Mouse (Mus musculus) MEL (cell line): ENCODE results near the gene Strap. TPM values are rescaled to one million over a fixed set of nuclear protein-coding genes. Genes with fewer than 3 reads are reported as not detected.

Experiments
- DNase-seq: peaks from one replicate; pipeline ENCODE4 v3.0.0; 2011; ENCODE audit warnings: low read depth, low spot score
- H3K27ac ChIP-seq: 2 replicates; pipeline ENCODE4 v1.5.1; 2012; ENCODE audit warnings: low read depth, mild to moderate bottlenecking, control low read depth, low read length, moderate library complexity; ENCODE audit not compliant: control insufficient read depth
- H3K27me3 ChIP-seq, 2 experiments: fragments of 150-350 bp in 1 of 2; sonication (generic) in 1 of 2; 2 replicates each; pipeline ENCODE4 v1.6.1; 2012; ENCODE audit warnings: low read length in 2 of 2, mild to moderate bottlenecking in 2 of 2, improper control_type of control experiment in 1 of 2, moderate library complexity in 1 of 2; ENCODE audit not compliant: insufficient read depth in 2 of 2, control insufficient read depth in 1 of 2
- H3K36me3 ChIP-seq, 2 experiments: 2 replicates each; pipeline ENCODE4 v1.6.1; 2012 to 2014; ENCODE audit warnings: low read length in 2 of 2, improper control_type of control experiment in 1 of 2, inconsistent platforms in 1 of 2, mild to moderate bottlenecking in 1 of 2; ENCODE audit not compliant: insufficient read depth in 2 of 2, control insufficient read depth in 1 of 2
- H3K4me1 ChIP-seq, 2 experiments: fragments of 150-350 bp in 1 of 2; sonication (generic) in 1 of 2; 2 replicates each; pipeline ENCODE4 v1.6.1; 2012; ENCODE audit warnings: low read length in 2 of 2, improper control_type of control experiment in 1 of 2, mild to moderate bottlenecking in 1 of 2; ENCODE audit not compliant: insufficient read depth in 2 of 2, control insufficient read depth in 1 of 2
- H3K4me3 ChIP-seq, 2 experiments: fragments of 150-350 bp in 1 of 2; sonication (generic) in 1 of 2; 2 replicates each; pipeline ENCODE4 v1.5.1; 2012; ENCODE audit warnings: low read depth in 2 of 2, low read length in 2 of 2, mild to moderate bottlenecking in 2 of 2, moderate library complexity in 2 of 2, control low read depth in 1 of 2, improper control_type of control experiment in 1 of 2; ENCODE audit not compliant: control insufficient read depth in 1 of 2, insufficient read depth in 1 of 2
- H3K79me2 ChIP-seq: 2 replicates; pipeline ENCODE4 v1.6.1; 2012; ENCODE audit warnings: mild to moderate bottlenecking, low read length, moderate library complexity; ENCODE audit not compliant: control insufficient read depth, poor library complexity, insufficient read depth
- H3K9ac ChIP-seq: 2 replicates; pipeline ENCODE4 v1.6.1; 2012; ENCODE audit warnings: low read depth, mild to moderate bottlenecking, control low read depth, low read length, moderate library complexity; ENCODE audit not compliant: control insufficient read depth, poor library complexity, severe bottlenecking
- H3K9me3 ChIP-seq: fragments of 150-350 bp; sonication (generic); replicated peaks from 2 replicates; pipeline ENCODE4 v1.6.1; 2012; ENCODE audit warnings: mild to moderate bottlenecking, low read length, improper control_type of control experiment, moderate library complexity; ENCODE audit not compliant: insufficient read depth
- BHLHE40 ChIP-seq: IDR thresholded peaks from 2 replicates; pipeline ENCODE4 v1.6.1; 2012; ENCODE audit warnings: low read depth, mild to moderate bottlenecking, inconsistent platforms, low read length, improper control_type of control experiment, borderline replicate concordance
- CHD1 ChIP-seq: IDR thresholded peaks from 2 replicates; pipeline ENCODE4 v1.6.1; 2012; ENCODE audit warnings: low read depth, mild to moderate bottlenecking, inconsistent platforms, low read length, improper control_type of control experiment
- CHD2 ChIP-seq: IDR thresholded peaks from 2 replicates; pipeline ENCODE4 v1.6.1; 2011; ENCODE audit warnings: low read length, improper control_type of control experiment
- CTCF ChIP-seq, 3 experiments: IDR thresholded peaks in 2 of 3; conservative IDR thresholded peaks in 1 of 3; 2 replicates each; pipeline ENCODE4 v1.5.1; 2011 to 2012; ENCODE audit warnings: low read length in 3 of 3, low read depth in 2 of 3, mild to moderate bottlenecking in 2 of 3, improper control_type of control experiment in 1 of 3, inconsistent platforms in 1 of 3, mixed read lengths in 1 of 3, moderate library complexity in 1 of 3; ENCODE audit not compliant: control insufficient read depth in 1 of 3, insufficient read depth in 1 of 3, poor library complexity in 1 of 3, severe bottlenecking in 1 of 3
- ELF1 ChIP-seq: IDR thresholded peaks from 2 replicates; pipeline ENCODE4 v1.6.1; 2014; ENCODE audit warnings: low read depth, mild to moderate bottlenecking, inconsistent platforms, low read length, improper control_type of control experiment, moderate library complexity
- EP300 ChIP-seq, 2 experiments: IDR thresholded peaks; 2 replicates each; pipeline ENCODE4 v1.6.1; 2011; ENCODE audit warnings: improper control_type of control experiment in 2 of 2, low read length in 2 of 2, low read depth in 1 of 2, mild to moderate bottlenecking in 1 of 2
- GABPA ChIP-seq: IDR thresholded peaks from 2 replicates; pipeline ENCODE4 v1.6.1; 2012; ENCODE audit warnings: low read depth, mild to moderate bottlenecking, inconsistent platforms, low read length, improper control_type of control experiment, moderate library complexity
- GATA1 ChIP-seq: IDR thresholded peaks from 2 replicates; pipeline ENCODE4 v1.6.1; 2011; ENCODE audit warnings: low read depth, low read length, improper control_type of control experiment
- JUND ChIP-seq: IDR thresholded peaks from 2 replicates; pipeline ENCODE4 v1.6.1; 2011; ENCODE audit warnings: low read depth, mild to moderate bottlenecking, improper control_type of control experiment, low read length
- KAT2A ChIP-seq: conservative IDR thresholded peaks from 2 replicates; pipeline ENCODE4 v1.6.1; 2012; ENCODE audit warnings: low read depth, low read length, improper control_type of control experiment, inconsistent platforms
- MAFK ChIP-seq: IDR thresholded peaks from 2 replicates; pipeline ENCODE4 v1.6.1; 2011; ENCODE audit warnings: low read depth, mild to moderate bottlenecking, low read length, improper control_type of control experiment, borderline replicate concordance
- MAX ChIP-seq: IDR thresholded peaks from 2 replicates; pipeline ENCODE4 v1.6.1; 2011; ENCODE audit warnings: low read length, improper control_type of control experiment
- MEF2A ChIP-seq: IDR thresholded peaks from 2 replicates; pipeline ENCODE4 v1.6.1; 2014; ENCODE audit warnings: low read depth, mild to moderate bottlenecking, inconsistent platforms, low read length, improper control_type of control experiment; ENCODE audit not compliant: poor library complexity, insufficient replicate concordance, severe bottlenecking; ENCODE audit errors: extremely low read depth
- MXI1 ChIP-seq: IDR thresholded peaks from 2 replicates; pipeline ENCODE4 v1.6.1; 2011; ENCODE audit warnings: mild to moderate bottlenecking, low read depth, low read length, improper control_type of control experiment
- MYB ChIP-seq: IDR thresholded peaks from 2 replicates; pipeline ENCODE4 v1.6.1; 2011; ENCODE audit warnings: mild to moderate bottlenecking, low read depth, low read length, improper control_type of control experiment
- NRF1 ChIP-seq: IDR thresholded peaks from 2 replicates; pipeline ENCODE4 v1.6.1; 2014; ENCODE audit warnings: low read depth, mild to moderate bottlenecking, inconsistent platforms, low read length, improper control_type of control experiment, moderate library complexity; ENCODE audit not compliant: poor library complexity, insufficient read depth, severe bottlenecking
- POLR2A ChIP-seq, 2 experiments: IDR thresholded peaks; 2 replicates each; pipeline ENCODE4 v1.6.1; 2011 to 2012; ENCODE audit warnings: low read length in 2 of 2, mild to moderate bottlenecking in 2 of 2, control low read depth in 1 of 2, improper control_type of control experiment in 1 of 2, low read depth in 1 of 2, moderate library complexity in 1 of 2; ENCODE audit not compliant: control insufficient read depth in 1 of 2, insufficient read depth in 1 of 2, poor library complexity in 1 of 2
- SIN3A ChIP-seq: IDR thresholded peaks from 2 replicates; pipeline ENCODE4 v1.6.1; 2012; ENCODE audit warnings: low read length, improper control_type of control experiment, inconsistent platforms
- SMC3 ChIP-seq: IDR thresholded peaks from 2 replicates; pipeline ENCODE4 v1.6.1; 2011; ENCODE audit warnings: low read depth, low read length, improper control_type of control experiment
- TBP ChIP-seq: IDR thresholded peaks from 2 replicates; pipeline ENCODE4 v1.8.0; 2011; ENCODE audit warnings: low read depth, low read length, improper control_type of control experiment
- TCF12 ChIP-seq: IDR thresholded peaks from 2 replicates; pipeline ENCODE4 v1.6.1; 2014; ENCODE audit warnings: low read depth, mild to moderate bottlenecking, inconsistent platforms, low read length, improper control_type of control experiment, moderate library complexity
- USF2 ChIP-seq, 2 experiments: IDR thresholded peaks; 2 replicates each; pipeline ENCODE4 v1.6.1; 2011 to 2012; ENCODE audit warnings: improper control_type of control experiment in 2 of 2, low read length in 2 of 2, borderline replicate concordance in 1 of 2, inconsistent platforms in 1 of 2, low read depth in 1 of 2, mild to moderate bottlenecking in 1 of 2; ENCODE audit not compliant: insufficient read depth in 1 of 2
- ZMIZ1 ChIP-seq: IDR thresholded peaks from 2 replicates; pipeline ENCODE4 v1.6.1; 2012; ENCODE audit warnings: low read depth, mild to moderate bottlenecking, inconsistent platforms, low read length, improper control_type of control experiment, moderate library complexity
- polyA plus RNA-seq, 2 experiments: library from polyadenylated mRNA; stranded (reverse) in 1 of 2; unstranded in 1 of 2; fragments of >175 nt in 1 of 2; fragments of >200 nt in 1 of 2; gene quantifications; 2 replicates each; pipeline versions ENCODE4 v1.2.1 to v1.2.4; 2012; ENCODE audit warnings: low replicate concordance in 2 of 2, low read depth in 1 of 2; ENCODE audit not compliant: insufficient read length in 2 of 2, insufficient read depth in 1 of 2, missing spikeins in 1 of 2
- total RNA-seq: library from RNA; depleted of rRNA; stranded (reverse); fragments of 300-350 nt; gene quantifications from 2 replicates; pipeline ENCODE4 v1.2.3, GENCODE M21; 2012

Strap gene
- total and polyA plus RNA-seq, 3 experiments, result 142 to 194 TPM; not detected in 1

- Histone ChIP-seq H3K4me1 (peaks cover 2 to 11% of the 10 kb centered on the region in 2 experiments; a peak in 3 of 4 replicates), H3K36me3 (peaks cover 35 to 48% of the 10 kb centered on the region in 2 experiments), H3K79me2 (peaks cover 27% of the 10 kb centered on the region), H3K27ac (no peak overlapping the region), H3K27me3 (no peaks in the 10 kb centered on the region), H3K9me3 (no peaks in the 10 kb centered on the region), H3K9ac (no peak overlapping the region), H3K4me3 (no peak overlapping the region)
- TF ChIP-seq BHLHE40, result no peak
- no peak for TF ChIP-seq MAX
- no peak for TF ChIP-seq EP300 (IDR thresholded peaks at IDR 0.05; ENCODE audit: low read depth in 1 of 2, low read length in 2 of 2)
- no peak for TF ChIP-seq GATA1
- TF ChIP-seq MAFK, result no peak
- no peak for TF ChIP-seq POLR2A (IDR thresholded peaks at IDR 0.05; ENCODE audit: control insufficient read depth in 1 of 2, insufficient read depth in 1 of 2, low read depth in 1 of 2, low read length in 2 of 2, poor library complexity in 1 of 2)
- TF ChIP-seq SIN3A, result no peak
- no peak for TF ChIP-seq USF2 (IDR thresholded peaks at IDR 0.05; ENCODE audit: borderline replicate concordance in 1 of 2, insufficient read depth in 1 of 2, low read depth in 1 of 2, low read length in 2 of 2)
- TF ChIP-seq SMC3, result no peak
- no peak for TF ChIP-seq KAT2A
- no peak for TF ChIP-seq CHD2
- TF ChIP-seq MEF2A, result no peak
- DNase-seq, result peak; percentile 35
Measured at GRCm38 (mm10) chr6:137740972-137741371, 6.1 kb downstream of the Strap start.

GRCm38 (mm10) chr6:137744700-137745099, 9.8 kb downstream of the Strap start:
- Histone ChIP-seq H3K4me3 (no peak overlapping the region), H3K9me3 (no peaks in the 10 kb centered on the region), H3K27ac (no peak overlapping the region), H3K9ac (no peak overlapping the region), H3K79me2 (no peaks in the 10 kb centered on the region), H3K36me3 (peaks cover 18 to 37% of the 10 kb centered on the region in 2 experiments), H3K27me3 (no peaks in the 10 kb centered on the region), H3K4me1 (peaks cover 0 to 2% of the 10 kb centered on the region in 2 experiments; a peak in 2 of 4 replicates)
- no peak for DNase-seq
- TF ChIP-seq ZMIZ1 (no peak), TBP (no peak), MYB (no peak), MXI1 (no peak), MEF2A (no peak), CHD1 (no peak), GABPA (no peak), NRF1 (no peak), ELF1 (no peak), TCF12 (no peak), CTCF (IDR thresholded peaks at IDR 0.05 in 2 of 3, conservative IDR thresholded peaks at IDR 0.05 in 1 of 3; ENCODE audit: control insufficient read depth in 1 of 3, insufficient read depth in 1 of 3, low read depth in 2 of 3, low read length in 3 of 3, poor library complexity in 1 of 3, severe bottlenecking in 1 of 3) (no peak), BHLHE40 (no peak), POLR2A (IDR thresholded peaks at IDR 0.05; ENCODE audit: control insufficient read depth in 1 of 2, insufficient read depth in 1 of 2, low read depth in 1 of 2, low read length in 2 of 2, poor library complexity in 1 of 2) (no peak), JUND (no peak)
